Mouse (Mus musculus) kidney, adult 2 months (tissue): ENCODE measurements around the gene Itga11.

Experiments
- CTCF ChIP-seq: fragments of 200-500 bp; conservative IDR thresholded peaks from 2 replicates; pipeline ENCODE4 v1.5.1; 2011; ENCODE audit warnings: low read depth, mild to moderate bottlenecking, control low read depth, low read length, moderate library complexity, mixed read lengths; ENCODE audit not compliant: insufficient read depth, insufficient read length
- POLR2A ChIP-seq: fragments of 200-500 bp; IDR thresholded peaks from one replicate; pipeline ENCODE4 v1.6.1; 2011; ENCODE audit warnings: low read depth, low read length, control low read depth

GRCm38 (mm10) chr9:62750381-62750780 is 72.8 kb downstream of the Itga11 start:
- no peak for TF ChIP-seq POLR2A
- no peak for TF ChIP-seq CTCF
